Mouse (Mus musculus) E14TG2a.4 (cell line): ENCODE data around the gene St6galnac1.
A peak's percentile ranks its signal among the peaks of the same experiment; 100 is the strongest.

Source experiments
- H3K27me3 ChIP-seq: 2 replicates; pipeline ENCODE4 v1.6.1; 2014; ENCODE audit warnings: low read length, control low read depth; ENCODE audit not compliant: insufficient read depth
- H3K36me3 ChIP-seq: 2 replicates; pipeline ENCODE4 v1.6.1; 2014; ENCODE audit warnings: low read length, control low read depth; ENCODE audit not compliant: insufficient read depth
- H3K4me1 ChIP-seq: replicated peaks from 2 replicates; pipeline ENCODE4 v1.6.1; 2014; ENCODE audit warnings: low read depth, low read length, control low read depth
- H3K4me3 ChIP-seq: replicated peaks from 2 replicates; pipeline ENCODE4 v1.5.1; 2014; ENCODE audit warnings: mild to moderate bottlenecking, low read length
- H3K9me3 ChIP-seq: 2 replicates; pipeline ENCODE4 v1.6.1; 2014; ENCODE audit warnings: low read length, control low read depth
- CTCF ChIP-seq: conservative IDR thresholded peaks from 2 replicates; pipeline ENCODE4 v1.5.1; 2014; ENCODE audit warnings: low read length
- NANOG ChIP-seq: IDR thresholded peaks from 2 replicates; pipeline ENCODE4 v1.6.1; 2014; ENCODE audit warnings: borderline replicate concordance, low read length, mixed read lengths
- POU5F1 ChIP-seq: IDR thresholded peaks from 2 replicates; pipeline ENCODE4 v1.6.1; 2014; ENCODE audit warnings: low read length, borderline replicate concordance

The St6galnac1 gene

GRCm38 (mm10) chr11:116726156-116726555 is 49.2 kb downstream of the St6galnac1 start:
- Histone ChIP-seq H3K27me3 (no peaks in the 10 kb centered on the region), H3K9me3 (peaks cover 21% of the 10 kb centered on the region), H3K4me3 (peak overlapping the region; percentile 79; the same call in 1 of the 2 replicates), H3K4me1 (peaks cover 59% of the 10 kb centered on the region), H3K36me3 (no peaks in the 10 kb centered on the region)
- TF ChIP-seq CTCF, result no peak

GRCm38 (mm10) chr11:116725031-116725948 is 50.0 kb downstream of the St6galnac1 start:
- TF ChIP-seq CTCF (no peak), NANOG (no peak), POU5F1 (no peak)
- Histone ChIP-seq H3K4me3 (peak overlapping the region; percentile 79), H3K36me3 (no peaks in the 10 kb centered on the region), H3K27me3 (no peaks in the 10 kb centered on the region), H3K9me3 (peaks cover 24% of the 10 kb centered on the region), H3K4me1 (peaks cover 59% of the 10 kb centered on the region)

GRCm38 (mm10) chr11:116723064-116723463 is 52.2 kb downstream of the St6galnac1 start:
- H3K9me3 ChIP-seq, result peaks cover 46% of the 10 kb centered on the region

GRCm38 (mm10) chr11:116721548-116722271 is 53.6 kb downstream of the St6galnac1 start:
- Histone ChIP-seq H3K27me3 (no peaks in the 10 kb centered on the region), H3K36me3 (0 out of 2 replicates have a peak, but pooled peaks cover 3% of the 10 kb centered on the region), H3K4me1 (peaks cover 34% of the 10 kb centered on the region), H3K4me3 (no peak overlapping the region), H3K9me3 (peaks cover 60% of the 10 kb centered on the region)
- TF ChIP-seq CTCF (no peak), POU5F1 (no peak), NANOG (no peak)

More at GRCm38 (mm10) chr11:116723064-116723463, 52.2 kb downstream of the St6galnac1 start:
- Histone ChIP-seq H3K27me3 (no peaks in the 10 kb centered on the region), H3K4me1 (peaks cover 48% of the 10 kb centered on the region), H3K4me3 (no peak overlapping the region), H3K36me3 (no peaks in the 10 kb centered on the region)
- TF ChIP-seq CTCF, result no peak
- no peak for TF ChIP-seq NANOG
- TF ChIP-seq POU5F1, result no peak

- Histone ChIP-seq H3K36me3 (0 out of 2 replicates have a peak, but pooled peaks cover 3% of the 10 kb centered on the region), H3K27me3 (no peaks in the 10 kb centered on the region), H3K4me1 (peaks cover 23% of the 10 kb centered on the region), H3K9me3 (peaks cover 71% of the 10 kb centered on the region), H3K4me3 (no peak overlapping the region)
- TF ChIP-seq CTCF (no peak), NANOG (no peak), POU5F1 (no peak)
These were observed 54.9 kb downstream of the St6galnac1 start for GRCm38 (mm10) chr11:116720319-116720865.
